Comparison of ENCODE assay signal across 10 mouse cellular contexts in genomic region chr8:72215060-72215459, GRCm38 (mm10). TPM values are rescaled to one million over a fixed set of nuclear protein-coding genes. Genes with fewer than 3 reads are reported as not detected.
DNase-seq lines count a peak whose midpoint lies in the region; ATAC-seq and TF ChIP-seq lines count a peak whose summit lies in the region.
"Had no signal": no experiment of that assay in that cellular context is flagged by ENCODE, and none has a peak within 500 bp of the region (broad histone marks: within the 10 kb centered on the region; RNA-seq: fewer than 3 reads in every experiment).

No protein-coding gene starts in this region.

- H3K4me3 ChIP-seq in liver, adult 2 months (ENCODE audit: insufficient read depth, low read depth, low read length) = no peak overlapping the region
- no peak overlapping the region for H3K4me3 ChIP-seq in liver, embryonic 12.5 days
- H3K4me3 ChIP-seq in lung, adult 2 months (replicated peaks; ENCODE audit: extremely low read depth, low read depth, low read length) = no peak overlapping the region
- H3K4me3 ChIP-seq in forebrain, embryonic 13.5 days = no peak overlapping the region

- H3K27ac ChIP-seq in liver, adult 2 months (replicated peaks; ENCODE audit: insufficient read depth, low read depth, low read length) = no peak overlapping the region
- H3K27ac ChIP-seq in liver, embryonic 12.5 days = no peak overlapping the region
- H3K27ac ChIP-seq in forebrain, embryonic 13.5 days = no peak overlapping the region

- no peaks in the 10 kb centered on the region for H3K36me3 ChIP-seq in liver, adult 2 months (ENCODE audit: control insufficient read depth, insufficient read depth, low read length)
- no peaks in the 10 kb centered on the region for H3K36me3 ChIP-seq in liver, embryonic 12.5 days
- H3K36me3 ChIP-seq in forebrain, embryonic 13.5 days (ENCODE audit: poor library complexity, severe bottlenecking) = no peaks in the 10 kb centered on the region

- no peak overlapping the region for H3K4me2 ChIP-seq in liver, embryonic 12.5 days
- no peak overlapping the region for H3K4me2 ChIP-seq in forebrain, embryonic 13.5 days

- DNase-seq in liver, adult 2 months (ENCODE audit: extremely low read depth, low read depth, low spot score) = peak; percentile 72
- DNase-seq in T-cell, adult 2 months (ENCODE audit: low spot score) = peak; percentile 42
- DNase-seq in lung, adult 2 months = peak; percentile 43
- peak; percentile 50 for DNase-seq in thymus, postnatal 25 days
- DNase-seq in cerebellum, adult 9-10 months = no peak

- TF ChIP-seq CTCF in liver, adult 2 months (IDR thresholded peaks at IDR 0.05; ENCODE audit: low read depth, low read length) = peak; percentile 96
- peak; percentile 68 for TF ChIP-seq CTCF in lung, adult 2 months (IDR thresholded peaks at IDR 0.05; ENCODE audit: insufficient read depth, low read length)

- no peaks in the 10 kb centered on the region for H3K27me3 ChIP-seq in liver, adult 2 months (ENCODE audit: control insufficient read depth, insufficient read depth, low read length)
- no peaks in the 10 kb centered on the region; the same call in 1 of the 2 replicates for H3K27me3 ChIP-seq in liver, embryonic 12.5 days (replicated peaks)
- peaks cover 29% of the 10 kb centered on the region for H3K27me3 ChIP-seq in forebrain, embryonic 13.5 days

- no peak for ATAC-seq in liver, embryonic 12.5 days
- ATAC-seq in forebrain, embryonic 13.5 days = no peak

- peaks cover 5% of the 10 kb centered on the region for H3K4me1 ChIP-seq in liver, adult 2 months (ENCODE audit: control insufficient read depth, insufficient read depth, low read length)
- H3K4me1 ChIP-seq in liver, embryonic 12.5 days = peaks cover under 1% of the 10 kb centered on the region
- no peaks in the 10 kb centered on the region for H3K4me1 ChIP-seq in lung, adult 2 months (ENCODE audit: control insufficient read depth, insufficient read depth, low read length)
- H3K4me1 ChIP-seq in forebrain, embryonic 13.5 days = no peaks in the 10 kb centered on the region

- 31% methylated on average over 2 of the region's 2 CpGs for WGBS in liver, adult 2 months
- 31% methylated on average over 2 of the region's 2 CpGs for WGBS in liver, embryonic 12.5 days (ENCODE audit: insufficient replicate concordance)
- WGBS in lung, adult 2 months = 26% methylated on average over 2 of the region's 2 CpGs
- WGBS in forebrain, embryonic 13.5 days = 47% methylated on average over 2 of the region's 2 CpGs

- H3K9ac ChIP-seq in liver, adult 2 months (ENCODE audit: low read depth, low read length) = no peak overlapping the region
- no peak overlapping the region for H3K9ac ChIP-seq in liver, embryonic 12.5 days
- H3K9ac ChIP-seq in forebrain, embryonic 13.5 days = no peak overlapping the region

- no peaks in the 10 kb centered on the region for H3K79me2 ChIP-seq in liver, adult 2 months (ENCODE audit: control insufficient read depth, insufficient read depth, low read length)

- TF ChIP-seq POLR2A in liver, adult 2 months (IDR thresholded peaks at IDR 0.05; ENCODE audit: extremely low read depth, insufficient read depth, low read length) = no peak
- no peak for TF ChIP-seq POLR2A in lung, adult 2 months (IDR thresholded peaks at IDR 0.05; ENCODE audit: borderline replicate concordance, extremely low read depth, low read depth, low read length)

- H3K9me3 ChIP-seq in liver, embryonic 12.5 days (replicated peaks) = no peaks in the 10 kb centered on the region
- H3K9me3 ChIP-seq in forebrain, embryonic 13.5 days (replicated peaks) = no peaks in the 10 kb centered on the region

RNA-seq across cellular contexts. Expression of gene Gm11034, which starts 1.6 kb away (rescaled TPM):
- not detected in 2 replicates for total RNA-seq in liver, adult 2 months (2014; rRNA removed)
- not detected in 2 replicates for polyA plus RNA-seq in liver, adult 2 months (2012; rRNA removed)
- not detected in 2 replicates for polyA plus RNA-seq in liver, embryonic 12.5 days (2016; fragmentation: Nextera tagmentation; extraction: Ambion mirVana)
- polyA plus RNA-seq in lung, adult 2 months (2012; rRNA removed) = not detected in 2 replicates
- not detected in 2 replicates for polyA plus RNA-seq in forebrain, embryonic 13.5 days (2015; fragmentation: Nextera tagmentation; extraction: Ambion mirVana)
- total RNA-seq: heart, postnatal 25 days had no signal
- polyA plus RNA-seq: limb, embryonic 14.5 days; stomach, embryonic 14.5 days had no signal

RNA-seq across cellular contexts. Expression of gene Cib3, which starts 2.4 kb away (rescaled TPM):
- 1.1 and 2.6 TPM in 2 replicates for total RNA-seq in liver, adult 2 months (2014; rRNA removed)
- 0.60 and 1.5 TPM in 2 replicates for polyA plus RNA-seq in liver, adult 2 months (2012; rRNA removed)
- polyA plus RNA-seq in liver, embryonic 12.5 days (2016; fragmentation: Nextera tagmentation; extraction: Ambion mirVana) = not detected in 2 replicates
- polyA plus RNA-seq in lung, adult 2 months (2012; rRNA removed) = 0.25 TPM in 1 of 2 replicates, not detected in the other
- not detected in 2 replicates for polyA plus RNA-seq in forebrain, embryonic 13.5 days (2015; fragmentation: Nextera tagmentation; extraction: Ambion mirVana)
- polyA plus RNA-seq: limb, embryonic 14.5 days; stomach, embryonic 14.5 days had no signal

RNA-seq across cellular contexts. Expression of gene Fam32a, which starts 4.5 kb away (rescaled TPM):
- 28.6 and 29.5 TPM in 2 replicates for total RNA-seq in liver, adult 2 months (2014; rRNA removed)
- 18.8 and 28.4 TPM in 2 replicates for polyA plus RNA-seq in liver, adult 2 months (2012; rRNA removed)
- 42.7 and 43.0 TPM in 2 replicates for polyA plus RNA-seq in liver, embryonic 12.5 days (2016; fragmentation: Nextera tagmentation; extraction: Ambion mirVana)
- 35.9 and 50.0 TPM in 2 replicates for polyA plus RNA-seq in lung, adult 2 months (2012; rRNA removed)
- polyA plus RNA-seq in forebrain, embryonic 13.5 days (2015; fragmentation: Nextera tagmentation; extraction: Ambion mirVana) = 103 and 108 TPM in 2 replicates

RNA-seq across cellular contexts. Expression of gene Ap1m1, which starts 24.8 kb away (rescaled TPM):
- 7.9 and 14.9 TPM in 2 replicates for total RNA-seq in liver, adult 2 months (2014; rRNA removed)
- 38.9 and 39.4 TPM in 2 replicates for polyA plus RNA-seq in liver, adult 2 months (2012; rRNA removed)
- 80.9 and 85.0 TPM in 2 replicates for polyA plus RNA-seq in liver, embryonic 12.5 days (2016; fragmentation: Nextera tagmentation; extraction: Ambion mirVana)
- 67.5 and 78.6 TPM in 2 replicates for polyA plus RNA-seq in lung, adult 2 months (2012; rRNA removed)
- polyA plus RNA-seq in forebrain, embryonic 13.5 days (2015; fragmentation: Nextera tagmentation; extraction: Ambion mirVana) = 211 and 235 TPM in 2 replicates

RNA-seq across cellular contexts. Expression of gene Hsh2d, which starts 25.6 kb away (rescaled TPM):
- 0.07 and 0.18 TPM in 2 replicates for total RNA-seq in liver, adult 2 months (2014; rRNA removed)
- 0.07 and 0.11 TPM in 2 replicates for polyA plus RNA-seq in liver, adult 2 months (2012; rRNA removed)
- 0.28 and 0.32 TPM in 2 replicates for polyA plus RNA-seq in liver, embryonic 12.5 days (2016; fragmentation: Nextera tagmentation; extraction: Ambion mirVana)
- 1.6 and 1.8 TPM in 2 replicates for polyA plus RNA-seq in lung, adult 2 months (2012; rRNA removed)
- not detected in 2 replicates for polyA plus RNA-seq in forebrain, embryonic 13.5 days (2015; fragmentation: Nextera tagmentation; extraction: Ambion mirVana)
- total RNA-seq: heart, postnatal 25 days had no signal
